Mouse (Mus musculus) brain, embryonic 14.5 days (tissue): ENCODE measurements around the gene Myo10. TPM values are rescaled to one million over a fixed set of nuclear protein-coding genes. Genes with fewer than 3 reads are reported as not detected.
A peak's percentile ranks its signal among the peaks of the same experiment; 100 is the strongest.

Experiments used
- DNase-seq: peaks from one replicate; pipeline ENCODE4 v3.0.0-alpha.2; 2011; ENCODE audit warnings: low read depth
- CTCF ChIP-seq: fragments of 200-500 bp; IDR thresholded peaks from 2 replicates; pipeline ENCODE4 v1.5.1; 2012; ENCODE audit warnings: inconsistent platforms, mild to moderate bottlenecking, moderate library complexity, borderline replicate concordance; ENCODE audit not compliant: insufficient read depth, insufficient read length; ENCODE audit errors: extremely low read depth
- POLR2A ChIP-seq: fragments of 200-500 bp; IDR thresholded peaks from 2 replicates; pipeline ENCODE4 v1.6.1; 2012; ENCODE audit warnings: mild to moderate bottlenecking, inconsistent platforms, borderline replicate concordance; ENCODE audit not compliant: poor library complexity, insufficient read depth, insufficient read length, severe bottlenecking; ENCODE audit errors: extremely low read depth
- polyA plus RNA-seq: library from polyadenylated mRNA; depleted of rRNA; stranded (reverse); fragments of >200 nt; gene quantifications from 2 replicates; pipeline ENCODE4 v1.2.3, GENCODE M21; 2012

Myo10 gene
- polyA plus RNA-seq, 1 experiment, result 33.7 TPM

- DNase-seq, result peak; percentile 43
Measured at GRCm38 (mm10) chr15:25622867-25623471, 644 bp downstream of the Myo10 start.

GRCm38 (mm10) chr15:25623556-25624180 is 1.3 kb downstream of the Myo10 start:
- no peak for TF ChIP-seq POLR2A
- TF ChIP-seq CTCF, result no peak
- no peak for DNase-seq

More at GRCm38 (mm10) chr15:25622867-25623471, 644 bp downstream of the Myo10 start:
- no peak for TF ChIP-seq CTCF
- TF ChIP-seq POLR2A, result no peak

- DNase-seq, result no peak
- TF ChIP-seq CTCF (peak; percentile 41; the same call in 1 of the 2 replicates), POLR2A (no peak)
Measured at GRCm38 (mm10) chr15:25624263-25624662, 1.9 kb downstream of the Myo10 start.

GRCm38 (mm10) chr15:25625471-25625870 is 3.1 kb downstream of the Myo10 start:
- no peak for DNase-seq
- TF ChIP-seq CTCF (no peak), POLR2A (no peak)

- DNase-seq, result no peak
- TF ChIP-seq CTCF (no peak), POLR2A (no peak)
Measured at GRCm38 (mm10) chr15:25627012-25627411, 4.7 kb downstream of the Myo10 start.

GRCm38 (mm10) chr15:25628251-25628650 is 5.9 kb downstream of the Myo10 start:
- TF ChIP-seq POLR2A (no peak), CTCF (no peak)
- no peak for DNase-seq

GRCm38 (mm10) chr15:25630716-25631115 is 8.4 kb downstream of the Myo10 start:
- TF ChIP-seq CTCF (no peak), POLR2A (no peak)
- peak; percentile 41 for DNase-seq

- DNase-seq, result no peak
- TF ChIP-seq CTCF, result no peak
- TF ChIP-seq POLR2A, result no peak
Measured at GRCm38 (mm10) chr15:25631332-25631731, 9.0 kb downstream of the Myo10 start.

- no peak for DNase-seq
- no peak for TF ChIP-seq CTCF
- no peak for TF ChIP-seq POLR2A
Measured at GRCm38 (mm10) chr15:25632902-25633301, 10.6 kb downstream of the Myo10 start.

- peak; percentile 54 for DNase-seq
Measured at GRCm38 (mm10) chr15:25633674-25634340, 11.5 kb downstream of the Myo10 start.

GRCm38 (mm10) chr15:25637727-25638126 is 15.4 kb downstream of the Myo10 start:
- no peak for TF ChIP-seq POLR2A
- no peak for TF ChIP-seq CTCF
- DNase-seq, result no peak

More at GRCm38 (mm10) chr15:25633674-25634340, 11.5 kb downstream of the Myo10 start:
- no peak for TF ChIP-seq CTCF
- no peak for TF ChIP-seq POLR2A

- no peak for DNase-seq
- no peak for TF ChIP-seq POLR2A
- TF ChIP-seq CTCF, result no peak
Measured at GRCm38 (mm10) chr15:25639217-25639616, 16.9 kb downstream of the Myo10 start.
